Mouse (Mus musculus): Measurements from ENCODE around the gene Mcts2. TPM values are rescaled to one million over a fixed set of nuclear protein-coding genes. Genes with fewer than 3 reads are reported as not detected.

Gene Mcts2
- total RNA-seq, 2 experiments from 2014 or later = 14.1 to 17.5 TPM

- no peak for DNase-seq (ENCODE audit: low spot score in 2 of 2)
These were observed 3.7 kb upstream of the Mcts2 start for GRCm38 (mm10) chr2:152683086-152683485.

GRCm38 (mm10) chr2:152686399-152686798, 436 bp upstream of the Mcts2 start:
- DNase-seq (ENCODE audit: low spot score in 2 of 2) = no peak

GRCm38 (mm10) chr2:152691564-152692217, 4.9 kb downstream of the Mcts2 start:
- no peak for DNase-seq (ENCODE audit: low spot score in 2 of 2)

GRCm38 (mm10) chr2:152693233-152693632, 6.4 kb downstream of the Mcts2 start:
- DNase-seq (ENCODE audit: low spot score in 2 of 2) = peak; percentile 62 to 71

- DNase-seq (ENCODE audit: low spot score in 2 of 2) = no peak
These were observed 6.9 kb downstream of the Mcts2 start for GRCm38 (mm10) chr2:152693735-152694134.

GRCm38 (mm10) chr2:152694708-152695107, 7.9 kb downstream of the Mcts2 start:
- no peak for DNase-seq (ENCODE audit: low spot score in 2 of 2)

- no peak for DNase-seq (ENCODE audit: low spot score in 2 of 2)
These were observed 9.2 kb downstream of the Mcts2 start for GRCm38 (mm10) chr2:152696016-152696415.

GRCm38 (mm10) chr2:152696476-152697164, 9.8 kb downstream of the Mcts2 start:
- DNase-seq (ENCODE audit: low spot score in 2 of 2) = peak; percentile 92 to 95

GRCm38 (mm10) chr2:152700138-152700537, 13.3 kb downstream of the Mcts2 start:
- DNase-seq (ENCODE audit: low spot score in 2 of 2) = no peak

- DNase-seq (ENCODE audit: low spot score in 2 of 2) = no peak
These were observed 13.9 kb downstream of the Mcts2 start for GRCm38 (mm10) chr2:152700725-152701124.

- no peak for DNase-seq (ENCODE audit: low spot score in 2 of 2)
These were observed 16.9 kb downstream of the Mcts2 start for GRCm38 (mm10) chr2:152703596-152704255.

GRCm38 (mm10) chr2:152704256-152704605, 17.4 kb downstream of the Mcts2 start:
- no peak for DNase-seq (ENCODE audit: low spot score in 2 of 2)

GRCm38 (mm10) chr2:152704811-152705370, 18.1 kb downstream of the Mcts2 start:
- no peak for DNase-seq (ENCODE audit: low spot score in 2 of 2)

GRCm38 (mm10) chr2:152705993-152706571, 19.2 kb downstream of the Mcts2 start:
- DNase-seq (ENCODE audit: low spot score in 2 of 2) = peak; percentile 38 to 55

- DNase-seq (ENCODE audit: low spot score in 2 of 2) = no peak
These were observed 20.4 kb downstream of the Mcts2 start for GRCm38 (mm10) chr2:152707186-152707585.

- peak; percentile 75 to 78 for DNase-seq (ENCODE audit: low spot score in 2 of 2)
These were observed 20.8 kb downstream of the Mcts2 start for GRCm38 (mm10) chr2:152707627-152708026.

GRCm38 (mm10) chr2:152709066-152709465, 22.2 kb downstream of the Mcts2 start:
- DNase-seq (ENCODE audit: low spot score in 2 of 2) = no peak

GRCm38 (mm10) chr2:152716241-152716772, 29.5 kb downstream of the Mcts2 start:
- no peak for DNase-seq (ENCODE audit: low spot score in 2 of 2)

- no peak for DNase-seq (ENCODE audit: low spot score in 2 of 2)
These were observed 30.8 kb downstream of the Mcts2 start for GRCm38 (mm10) chr2:152717652-152718051.

GRCm38 (mm10) chr2:152718076-152718475, 31.2 kb downstream of the Mcts2 start:
- no peak for DNase-seq (ENCODE audit: low spot score in 2 of 2)

GRCm38 (mm10) chr2:152723651-152724331, 37.0 kb downstream of the Mcts2 start:
- no peak for DNase-seq (ENCODE audit: low spot score in 2 of 2)

All from left cerebral cortex, adult 18-20 months (tissue).